Mouse (Mus musculus) liver, adult (tissue): ENCODE measurements around the gene Arx.

Experiments
- GATA4 ChIP-seq: IDR thresholded peaks from 2 replicates; pipeline ENCODE4 v1.6.1; 2014; ENCODE audit warnings: mild to moderate bottlenecking, low read length; ENCODE audit not compliant: insufficient replicate concordance

Arx gene

DNA sequence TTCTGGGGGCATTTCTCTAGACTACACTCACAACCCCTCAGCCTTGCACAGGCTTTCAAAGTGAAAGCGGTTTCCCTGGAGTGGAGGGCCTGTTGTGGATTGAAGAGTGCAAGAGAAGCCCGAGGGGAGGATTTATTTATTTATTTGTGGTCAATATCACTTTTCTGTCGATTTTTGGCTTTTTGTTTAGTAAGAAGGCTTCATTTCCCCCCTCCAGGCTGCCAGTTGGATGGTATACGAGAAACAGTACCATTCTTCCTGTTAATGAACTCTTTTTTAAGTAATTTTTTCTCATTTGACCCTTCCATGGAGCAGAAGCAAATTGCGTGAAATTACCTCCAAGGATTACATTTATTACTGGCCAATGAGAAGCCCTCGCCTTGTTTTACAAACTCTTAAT, 13.5 kb downstream of the Arx start:
- no peak for TF ChIP-seq GATA4

DNA sequence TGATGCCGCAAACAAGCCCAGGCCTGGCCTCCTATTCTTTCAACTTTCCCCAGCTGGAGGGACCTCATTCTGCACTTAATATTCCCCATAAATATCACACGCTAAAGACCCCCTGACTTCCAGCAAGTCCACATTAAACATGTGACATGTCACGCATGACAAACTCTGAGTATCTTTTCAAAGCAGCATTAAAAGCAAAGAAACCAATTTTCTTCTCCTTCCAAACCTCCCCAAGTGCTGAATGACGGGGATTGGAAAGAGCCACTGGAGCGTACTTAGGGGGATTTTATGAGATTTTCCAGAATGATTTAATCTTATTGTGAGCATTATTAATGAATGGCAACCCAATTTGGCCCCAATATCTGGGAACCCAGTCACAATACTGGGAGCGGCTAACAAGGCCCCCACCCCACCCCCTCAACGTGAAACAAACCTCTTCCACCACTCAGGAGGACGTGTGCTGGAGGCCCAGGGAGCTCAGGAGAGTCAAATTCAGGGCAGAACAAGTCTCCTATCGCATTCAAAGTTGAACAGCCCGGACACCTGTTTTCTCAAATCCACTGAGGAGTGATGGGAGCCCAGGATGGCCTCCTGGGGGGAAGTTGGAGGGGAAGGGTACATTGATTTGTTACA, 14.1 kb downstream of the Arx start:
- no peak for TF ChIP-seq GATA4

DNA sequence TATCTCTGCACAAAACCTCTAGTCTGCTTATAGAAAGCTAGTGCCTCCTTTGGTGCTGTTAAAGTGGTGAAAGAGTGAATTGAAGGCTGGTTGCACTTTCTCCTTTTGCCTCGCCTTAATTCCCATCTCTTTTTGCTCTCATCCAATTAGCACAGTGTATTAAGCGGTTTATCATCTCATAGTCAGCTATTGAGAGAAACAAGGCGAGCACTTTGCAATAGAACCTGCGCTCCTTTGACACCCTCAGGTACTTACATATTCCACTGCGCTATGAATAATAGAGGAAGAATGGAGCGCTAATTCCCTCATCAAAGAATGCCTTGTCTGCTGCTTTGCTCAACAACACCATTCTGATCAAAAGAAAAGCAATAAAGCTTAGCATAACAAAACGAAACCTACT, 15.6 kb downstream of the Arx start:
- no peak for TF ChIP-seq GATA4

DNA sequence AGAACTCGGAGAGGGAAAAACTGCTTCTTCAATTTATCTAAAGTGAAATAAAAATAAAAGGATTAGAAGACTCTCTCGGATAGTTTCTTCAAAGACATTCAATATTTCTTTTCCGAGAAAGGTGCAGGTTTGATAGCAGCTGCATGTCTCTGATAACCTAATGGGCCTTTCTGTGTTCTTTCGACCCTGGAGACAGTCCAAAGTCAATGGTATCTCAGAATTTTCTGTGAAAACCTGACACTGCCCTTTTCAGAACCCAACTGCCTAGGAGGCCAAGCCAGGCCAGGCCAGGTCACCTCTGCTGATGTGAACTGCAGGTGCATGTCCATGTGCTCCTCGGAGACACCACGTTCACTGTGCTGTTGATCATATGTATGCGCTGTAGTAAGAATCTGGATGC, 19.5 kb downstream of the Arx start:
- no peak for TF ChIP-seq GATA4

DNA sequence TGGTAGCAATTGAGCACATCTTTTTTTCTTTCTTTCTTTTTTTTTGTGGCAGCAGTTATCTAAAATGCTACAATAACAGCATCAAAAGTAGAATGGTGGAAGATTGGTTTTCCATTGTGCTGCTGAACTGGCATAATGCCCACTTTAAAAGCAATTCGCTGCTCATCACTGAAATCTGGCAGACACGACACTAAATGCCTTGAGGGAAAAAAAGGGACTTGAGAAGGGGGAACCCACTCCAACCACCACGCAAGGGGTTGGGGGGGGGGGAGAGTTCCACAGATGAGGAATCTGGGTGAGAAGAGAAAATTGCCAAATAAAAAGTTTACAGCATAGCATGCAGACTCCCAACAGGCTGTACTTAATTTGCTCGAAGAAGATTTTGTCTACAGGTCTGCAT, 31.3 kb downstream of the Arx start:
- no peak for TF ChIP-seq GATA4

DNA sequence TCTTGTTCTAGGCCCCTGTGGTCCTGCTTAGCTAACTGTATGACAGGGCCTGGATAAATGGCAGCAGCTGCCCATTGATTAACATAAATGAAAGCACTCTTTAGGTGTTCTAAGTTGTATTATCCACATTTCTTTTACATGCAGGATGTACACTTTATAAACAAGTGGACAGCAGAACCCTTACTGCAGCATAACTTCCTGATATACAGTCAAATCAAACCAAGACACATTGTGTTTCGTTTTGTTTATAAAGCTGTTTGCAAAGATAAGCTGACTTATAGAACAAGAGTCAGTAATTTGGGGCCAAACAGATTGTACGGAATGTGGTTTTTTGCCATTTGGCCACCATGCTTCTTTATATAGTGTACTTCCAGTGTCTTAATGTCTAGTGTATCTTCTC, 33.7 kb downstream of the Arx start:
- no peak for TF ChIP-seq GATA4

DNA sequence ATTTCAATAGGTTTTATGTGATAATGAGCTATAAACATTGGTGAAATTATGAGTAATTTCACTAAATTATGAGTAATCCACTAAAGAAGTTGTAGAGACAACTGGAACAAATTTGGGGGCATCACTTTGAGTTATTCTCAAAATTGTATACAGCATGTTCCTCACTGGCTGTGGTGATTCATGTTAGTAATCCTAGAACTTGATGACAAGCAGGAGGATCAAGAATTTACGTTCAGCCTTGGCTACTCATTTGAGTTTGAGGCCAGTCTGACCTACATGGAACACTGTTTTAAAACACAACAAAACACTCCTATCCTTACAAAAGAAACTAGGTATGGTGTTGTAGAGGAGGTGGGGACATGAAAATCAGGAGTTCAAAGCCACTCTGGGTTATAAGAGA, 35.1 kb downstream of the Arx start:
- TF ChIP-seq GATA4: no peak
